Mouse (Mus musculus) layer of hippocampus, adult 9-11 months (tissue): Measurements from ENCODE around the gene Cavin1.

Source experiments
- DNase-seq: peaks from one replicate; pipeline ENCODE4 v3.0.0; 2022

The Cavin1 gene

GRCm38 (mm10) chr11:100908567-100908966 is 62.1 kb downstream of the Cavin1 start:
- DNase-seq = no peak

- no peak for DNase-seq
These were observed 62.6 kb downstream of the Cavin1 start for GRCm38 (mm10) chr11:100908112-100908511.

- DNase-seq = no peak
These were observed 63.8 kb downstream of the Cavin1 start for GRCm38 (mm10) chr11:100906885-100907284.
